Mouse (Mus musculus): ENCODE data around the gene Dbx1. TPM values are rescaled to one million over a fixed set of nuclear protein-coding genes. Genes with fewer than 3 reads are reported as not detected.

The Dbx1 gene
- not detected in 4 replicates for total RNA-seq (2023; ENCODE audit: inconsistent age)

GRCm38 (mm10) chr7:49636491-49637115, at the start of gene Dbx1:
TSS of gene Dbx1 (minus strand) at chr7:49636849.

Other genes with a start within 250 kb of the Dbx1 start
- 6.4 to 11.1 TPM (median 8.9 TPM) in 4 replicates for gene Htatip2, start 122.3 kb upstream of the Dbx1 start, total RNA-seq (2023; ENCODE audit: inconsistent age)
- gene Prmt3, start 141.5 kb upstream of the Dbx1 start, total RNA-seq (2023; ENCODE audit: inconsistent age): 54.7 to 62.0 TPM (median 57.3 TPM) in 4 replicates